Mouse (Mus musculus): Measurements from ENCODE around the gene Fam241a. TPM values are rescaled to one million over a fixed set of nuclear protein-coding genes. Genes with fewer than 3 reads are reported as not detected.

Fam241a gene
- polyA plus RNA-seq, 1 experiment, result 9.2 TPM

DNA sequence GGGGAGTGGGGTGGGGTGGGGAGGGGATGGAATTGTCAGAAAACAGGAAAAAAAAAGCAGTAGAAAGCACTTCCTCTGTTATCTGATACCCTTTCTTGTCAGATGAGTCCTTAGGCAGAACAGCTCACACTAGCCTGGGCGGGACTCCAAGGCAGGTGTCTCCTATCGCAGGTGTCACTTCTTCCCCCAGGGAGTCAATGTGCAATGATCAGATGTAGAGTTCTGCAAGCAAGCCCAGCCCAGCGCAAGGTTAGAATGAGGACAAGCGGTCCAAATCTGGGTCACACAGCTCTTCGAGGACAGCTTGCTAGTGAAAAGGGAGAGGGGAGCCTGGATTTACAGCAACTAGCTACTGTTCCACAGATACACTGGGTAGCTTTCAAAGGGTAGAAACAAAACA, 26.0 kb upstream of the Fam241a start:
- H3K4me1 ChIP-seq (ENCODE audit: control insufficient read depth, insufficient read depth, low read length), result peaks cover 2% of the 10 kb centered on the region; the same call in 1 of the 2 replicates
- no peak overlapping the region for H3K4me3 ChIP-seq (ENCODE audit: control insufficient read depth, low read depth, low read length)
- H3K27me3 ChIP-seq (ENCODE audit: control insufficient read depth, insufficient read depth, low read length), result no peaks in the 10 kb centered on the region
- no peaks in the 10 kb centered on the region for H3K36me3 ChIP-seq (ENCODE audit: control insufficient read depth, insufficient read depth, low read length)
- no peak overlapping the region for H3K27ac ChIP-seq (ENCODE audit: control insufficient read depth, insufficient read depth, low read depth, low read length)
- TF ChIP-seq POLR2A (IDR thresholded peaks at IDR 0.05; ENCODE audit: control insufficient read depth, low read depth, low read length) (no peak), CTCF (IDR thresholded peaks at IDR 0.05; ENCODE audit: control insufficient read depth, insufficient read depth, insufficient replicate concordance, low read depth, low read length) (no peak)

DNA sequence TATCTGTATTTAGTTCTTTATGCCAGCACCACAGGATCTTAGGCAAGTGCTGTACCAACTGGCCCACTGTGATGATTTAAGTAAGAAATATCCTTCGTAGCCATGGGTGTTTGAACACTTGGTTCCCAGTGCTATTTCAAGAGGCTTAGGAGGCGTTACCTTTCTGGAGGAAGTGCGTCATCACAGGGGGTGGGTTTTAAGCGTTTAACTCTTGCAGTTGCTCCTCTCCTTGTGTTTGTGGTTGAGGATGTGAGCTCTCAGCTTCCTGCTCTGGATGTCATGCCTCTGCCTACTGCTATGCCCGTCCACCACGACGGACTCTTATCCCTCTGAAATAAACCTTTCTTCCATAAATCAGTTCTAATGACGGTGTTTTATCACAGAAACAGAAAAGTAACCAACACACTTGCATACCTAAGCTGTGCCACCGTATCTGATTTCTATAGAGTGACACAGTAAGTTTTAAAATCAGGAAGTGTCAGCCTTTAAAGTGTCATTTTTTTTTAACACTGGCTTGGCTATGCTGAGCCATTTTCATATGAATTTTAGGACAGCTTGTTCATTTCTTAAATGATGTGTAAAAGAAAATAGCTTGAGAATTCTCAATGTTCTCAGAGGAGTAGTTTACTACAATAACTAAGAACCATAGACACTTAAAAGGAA, 22.0 kb upstream of the Fam241a start:
- H3K36me3 ChIP-seq (ENCODE audit: control insufficient read depth, insufficient read depth, low read length), result no peaks in the 10 kb centered on the region
- TF ChIP-seq CTCF (IDR thresholded peaks at IDR 0.05; ENCODE audit: control insufficient read depth, insufficient read depth, insufficient replicate concordance, low read depth, low read length) (no peak), POLR2A (IDR thresholded peaks at IDR 0.05; ENCODE audit: control insufficient read depth, low read depth, low read length) (no peak)
- no peaks in the 10 kb centered on the region for H3K27me3 ChIP-seq (ENCODE audit: control insufficient read depth, insufficient read depth, low read length)
- H3K4me3 ChIP-seq (ENCODE audit: control insufficient read depth, low read depth, low read length), result no peak overlapping the region; the same call in 1 of the 2 replicates
- H3K4me1 ChIP-seq (ENCODE audit: control insufficient read depth, insufficient read depth, low read length), result peaks cover 2% of the 10 kb centered on the region; the same call in 1 of the 2 replicates
- 0 out of 2 replicates have a peak overlapping the region, but pooled peaks have one; percentile 12 for H3K27ac ChIP-seq (ENCODE audit: control insufficient read depth, insufficient read depth, low read depth, low read length)

DNA sequence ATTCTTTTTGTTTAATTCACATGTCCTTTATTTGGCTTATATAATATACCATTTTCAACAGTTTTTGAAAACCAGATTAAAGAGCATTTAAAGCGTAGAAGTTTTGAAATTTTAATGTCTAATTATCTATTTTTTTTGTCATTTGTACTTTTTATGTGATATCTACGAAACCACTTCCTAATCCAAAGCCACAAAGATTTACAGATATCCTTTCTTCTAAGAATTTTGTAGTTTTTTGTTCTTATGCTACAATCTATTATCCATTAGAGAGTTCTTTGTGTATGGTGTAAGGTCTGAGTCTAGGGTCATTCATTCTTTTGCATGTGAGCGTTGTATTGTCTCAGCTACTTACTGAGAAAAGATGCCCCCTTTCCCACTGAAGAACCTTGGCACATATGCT, 21.4 kb upstream of the Fam241a start:
- no peaks in the 10 kb centered on the region for H3K27me3 ChIP-seq (ENCODE audit: control insufficient read depth, insufficient read depth, low read length)
- H3K4me1 ChIP-seq (ENCODE audit: control insufficient read depth, insufficient read depth, low read length), result peaks cover 2% of the 10 kb centered on the region; the same call in 1 of the 2 replicates
- no peak overlapping the region for H3K4me3 ChIP-seq (ENCODE audit: control insufficient read depth, low read depth, low read length)
- TF ChIP-seq CTCF (IDR thresholded peaks at IDR 0.05; ENCODE audit: control insufficient read depth, insufficient read depth, insufficient replicate concordance, low read depth, low read length) (no peak), POLR2A (IDR thresholded peaks at IDR 0.05; ENCODE audit: control insufficient read depth, low read depth, low read length) (no peak)
- no peaks in the 10 kb centered on the region for H3K36me3 ChIP-seq (ENCODE audit: control insufficient read depth, insufficient read depth, low read length)
- H3K27ac ChIP-seq (ENCODE audit: control insufficient read depth, insufficient read depth, low read depth, low read length), result no peak overlapping the region

DNA sequence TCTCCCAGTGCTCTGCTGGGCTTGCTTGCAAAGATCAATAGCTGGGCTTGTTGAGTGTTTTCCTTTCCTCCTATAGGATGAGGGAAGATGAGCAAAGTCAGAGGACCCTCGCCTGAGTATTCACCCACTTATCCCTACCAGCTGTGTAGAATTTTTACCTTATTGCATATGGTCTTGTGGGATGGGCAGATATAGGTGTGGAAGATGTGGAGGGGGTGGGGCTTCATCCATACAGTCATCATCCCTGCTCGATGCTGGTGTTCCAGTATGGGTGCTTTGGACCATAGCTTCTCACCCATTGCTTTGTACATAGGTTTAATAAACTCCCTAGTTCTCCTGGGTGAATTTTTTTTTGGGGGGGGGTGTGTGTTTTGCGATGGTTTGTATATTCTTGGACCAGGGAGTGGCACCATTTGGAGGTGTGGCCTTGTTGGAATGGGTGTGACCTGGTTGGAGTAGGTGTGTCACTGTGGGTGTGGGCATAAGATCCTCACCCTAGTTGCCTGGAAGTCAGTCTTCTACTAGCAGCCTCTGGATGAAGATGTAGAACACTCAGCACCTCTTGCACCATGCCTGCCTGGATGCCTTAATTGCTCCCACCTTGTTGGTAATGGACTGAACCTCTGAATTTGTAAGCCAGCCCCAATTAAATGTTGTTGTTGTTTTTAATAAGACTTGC, 19.7 kb upstream of the Fam241a start:
- peaks cover 2% of the 10 kb centered on the region; the same call in 1 of the 2 replicates for H3K4me1 ChIP-seq (ENCODE audit: control insufficient read depth, insufficient read depth, low read length)
- TF ChIP-seq POLR2A (IDR thresholded peaks at IDR 0.05; ENCODE audit: control insufficient read depth, low read depth, low read length) (no peak), CTCF (IDR thresholded peaks at IDR 0.05; ENCODE audit: control insufficient read depth, insufficient read depth, insufficient replicate concordance, low read depth, low read length) (no peak)
- H3K27me3 ChIP-seq (ENCODE audit: control insufficient read depth, insufficient read depth, low read length), result no peaks in the 10 kb centered on the region
- H3K4me3 ChIP-seq (ENCODE audit: control insufficient read depth, low read depth, low read length), result no peak overlapping the region
- no peak overlapping the region for H3K27ac ChIP-seq (ENCODE audit: control insufficient read depth, insufficient read depth, low read depth, low read length)
- H3K36me3 ChIP-seq (ENCODE audit: control insufficient read depth, insufficient read depth, low read length), result no peaks in the 10 kb centered on the region

DNA sequence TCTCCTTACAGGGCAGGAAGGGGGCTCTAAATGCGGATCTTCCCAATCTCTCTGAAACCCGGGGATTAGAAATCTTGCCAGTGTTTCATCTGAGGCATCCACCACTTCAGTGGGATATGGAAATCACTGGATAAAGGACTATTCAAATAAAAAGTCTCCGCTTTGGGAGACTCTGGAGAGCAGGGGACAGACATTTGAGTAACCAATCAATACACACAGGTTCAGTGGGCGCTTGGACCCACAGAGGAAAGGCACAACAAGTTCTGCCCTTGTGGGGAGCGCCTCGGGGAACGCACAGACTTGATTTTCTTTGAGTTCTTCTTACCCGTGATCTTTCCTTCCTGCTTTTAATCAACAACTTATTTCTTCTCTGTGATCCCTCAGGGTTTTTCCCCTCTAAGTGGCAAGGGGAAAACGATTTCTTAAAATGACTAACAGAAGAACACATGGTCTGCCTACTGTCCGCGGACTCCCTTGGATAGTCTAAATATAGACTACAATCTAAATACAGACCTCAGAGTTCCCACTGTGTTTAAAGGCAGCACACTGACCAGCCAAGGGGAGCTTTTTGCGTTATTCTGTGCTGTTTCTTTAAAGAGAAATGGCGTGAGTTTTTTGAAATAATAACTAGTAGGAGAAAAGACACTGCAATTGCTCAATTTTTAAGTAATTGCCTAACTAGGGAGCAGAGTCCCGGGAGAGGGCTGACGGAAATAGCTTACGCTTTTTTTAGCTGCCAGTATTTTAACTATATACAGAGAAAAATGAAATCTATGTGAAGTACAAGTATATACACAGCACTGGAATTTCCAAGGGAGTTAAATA, 18.0 kb upstream of the Fam241a start:
- H3K27me3 ChIP-seq (ENCODE audit: control insufficient read depth, insufficient read depth, low read length), result no peaks in the 10 kb centered on the region
- TF ChIP-seq POLR2A (IDR thresholded peaks at IDR 0.05; ENCODE audit: control insufficient read depth, low read depth, low read length), result no peak
- no peak for TF ChIP-seq CTCF (IDR thresholded peaks at IDR 0.05; ENCODE audit: control insufficient read depth, insufficient read depth, insufficient replicate concordance, low read depth, low read length)
- peaks cover 2% of the 10 kb centered on the region; the same call in 1 of the 2 replicates for H3K4me1 ChIP-seq (ENCODE audit: control insufficient read depth, insufficient read depth, low read length)
- no peak overlapping the region for H3K27ac ChIP-seq (ENCODE audit: control insufficient read depth, insufficient read depth, low read depth, low read length)
- no peaks in the 10 kb centered on the region for H3K36me3 ChIP-seq (ENCODE audit: control insufficient read depth, insufficient read depth, low read length)
- no peak overlapping the region for H3K4me3 ChIP-seq (ENCODE audit: control insufficient read depth, low read depth, low read length)

DNA sequence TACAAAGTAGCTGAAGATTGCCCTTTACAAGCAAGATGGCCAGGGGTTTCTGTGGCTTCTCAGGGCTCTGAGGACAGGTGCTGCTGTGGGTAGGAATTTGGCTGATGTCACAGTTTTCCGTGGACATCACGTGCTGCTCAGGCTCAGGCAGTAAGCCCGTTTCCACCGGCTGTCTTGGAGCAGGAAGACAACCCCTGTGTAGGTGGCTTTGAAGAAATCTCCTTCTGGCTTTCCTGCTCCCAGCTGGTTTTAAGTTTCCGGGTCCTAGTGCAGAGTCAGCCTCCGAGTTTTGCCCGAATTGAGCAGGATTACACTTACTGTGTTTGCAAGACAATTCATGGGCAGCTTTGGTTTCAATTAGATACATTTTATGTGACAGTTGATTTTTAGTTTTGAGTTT, 13.8 kb upstream of the Fam241a start:
- H3K27ac ChIP-seq (ENCODE audit: control insufficient read depth, insufficient read depth, low read depth, low read length), result no peak overlapping the region
- no peaks in the 10 kb centered on the region for H3K36me3 ChIP-seq (ENCODE audit: control insufficient read depth, insufficient read depth, low read length)
- no peaks in the 10 kb centered on the region for H3K4me1 ChIP-seq (ENCODE audit: control insufficient read depth, insufficient read depth, low read length)
- no peak for TF ChIP-seq CTCF (IDR thresholded peaks at IDR 0.05; ENCODE audit: control insufficient read depth, insufficient read depth, insufficient replicate concordance, low read depth, low read length)
- no peak for TF ChIP-seq POLR2A (IDR thresholded peaks at IDR 0.05; ENCODE audit: control insufficient read depth, low read depth, low read length)
- H3K27me3 ChIP-seq (ENCODE audit: control insufficient read depth, insufficient read depth, low read length), result no peaks in the 10 kb centered on the region
- no peak overlapping the region for H3K4me3 ChIP-seq (ENCODE audit: control insufficient read depth, low read depth, low read length)

All from testis, adult 2 months (tissue).